Mouse (Mus musculus) frontal cortex, postnatal 25 days (tissue): ENCODE measurements around the gene Olfr771.
"Not testable (repeated sequence)": the region's sequence is repeated elsewhere in the genome, so short reads cannot be mapped to it uniquely, and the experiment has no call there.

ENCODE experiments used
- DNase-seq, 2 experiments: peaks; one replicate each; pipeline ENCODE4 v3.0.0; 2022; ENCODE audit warnings: low spot score in 2 of 2

Gene Olfr771

GRCm38 (mm10) chr10:129164651-129165050, at the start of gene Olfr771:
TSS of gene Olfr771 (minus strand) at chr10:129164751.
- DNase-seq = no peak

DNA sequence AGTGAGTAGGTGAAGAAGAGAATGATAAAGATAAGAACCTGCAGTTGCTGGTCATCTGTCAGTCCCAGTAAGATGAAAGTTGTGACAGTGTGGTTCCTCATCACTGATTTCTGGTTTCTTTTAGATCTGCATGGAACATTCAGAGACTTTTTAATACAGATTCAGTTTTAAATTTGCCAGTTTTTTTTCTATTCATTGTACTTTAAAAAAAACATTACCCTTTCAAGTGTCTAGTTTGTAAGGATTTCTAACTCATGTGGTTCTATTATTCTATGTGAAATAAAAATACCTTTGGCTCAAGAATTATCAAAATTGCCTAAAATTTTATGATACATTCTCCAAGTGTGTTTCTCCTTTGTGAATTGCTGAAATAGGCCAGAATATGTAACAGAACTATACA, 22.8 kb upstream of the Olfr771 start, which contains the start of gene Olfr773:
TSS of gene Olfr773 (minus strand) at position 101 of the 400 bp plus-strand sequence.
- not testable (repeated sequence) for DNase-seq

DNA sequence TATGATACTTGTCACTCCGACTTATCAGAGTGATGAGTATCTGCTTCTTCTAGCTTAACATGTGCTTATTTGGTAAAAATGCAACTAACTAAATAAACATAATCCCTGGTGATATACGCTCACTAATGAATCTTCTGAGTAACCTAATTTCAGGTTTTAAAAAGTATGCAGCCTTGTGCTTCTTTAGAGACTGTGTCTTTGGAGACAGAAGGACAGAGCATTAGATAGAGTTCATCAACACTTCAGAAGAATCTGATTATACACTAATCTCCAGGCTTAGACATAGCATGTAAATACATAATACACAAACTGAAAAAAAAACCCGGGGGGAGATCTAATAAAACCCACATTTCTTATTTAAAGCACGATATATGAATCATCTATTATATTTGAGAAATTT, 13.3 kb upstream of the Olfr771 start, which contains the start of gene Olfr772:
TSS of gene Olfr772 (minus strand) at position 101 of the 400 bp plus-strand sequence.
- not testable (repeated sequence) for DNase-seq

GRCm38 (mm10) chr10:129138898-129139297, 25.7 kb downstream of the Olfr771 start, which contains the start of gene Olfr770:
TSS of gene Olfr770 (minus strand) at chr10:129138998.
- no peak for DNase-seq

DNA sequence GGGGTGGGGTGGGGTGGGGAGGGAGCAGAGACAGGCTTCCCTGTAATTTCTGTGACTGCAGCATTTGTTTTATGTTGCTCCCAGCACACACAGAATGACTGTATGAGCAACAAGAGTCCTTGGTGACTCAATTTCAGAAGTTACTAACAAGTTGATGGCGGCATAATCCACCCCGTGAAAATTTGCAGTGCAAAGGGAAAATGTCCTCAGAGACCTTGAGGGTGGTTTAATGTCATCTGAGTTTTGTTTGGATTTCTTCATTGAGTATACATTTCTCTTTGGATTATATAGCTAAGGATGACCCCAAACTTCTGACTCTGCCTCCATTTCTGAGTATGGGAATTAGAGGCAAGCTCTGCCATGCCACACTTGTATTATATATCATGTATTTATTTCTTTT, 46.8 kb downstream of the Olfr771 start, which contains the start of gene Olfr769:
TSS of gene Olfr769 (minus strand) at position 101 of the 400 bp plus-strand sequence.
- DNase-seq = no peak

GRCm38 (mm10) chr10:129115146-129115545, 49.4 kb downstream of the Olfr771 start:
- DNase-seq = no peak
